Mouse (Mus musculus) Muller cell, postnatal 12 days (primary cell): ENCODE measurements around the gene Rdh12.
"Not testable (repeated sequence)": the region's sequence is repeated elsewhere in the genome, so short reads cannot be mapped to it uniquely, and the experiment has no call there.

ENCODE experiments used
- DNase-seq: peaks from one replicate; pipeline ENCODE4 v3.0.0-alpha.2; 2015; ENCODE audit errors: inconsistent ontology term

Gene Rdh12

GRCm38 (mm10) chr12:79208703-79209464 is at the start of gene Rdh12:
Gene Rdh12, plus strand, starts transcription at chr12:79208914.
- peak; percentile 48 for DNase-seq

GRCm38 (mm10) chr12:79162876-79163275 is 45.8 kb upstream of the Rdh12 start:
- DNase-seq, result no peak

DNA sequence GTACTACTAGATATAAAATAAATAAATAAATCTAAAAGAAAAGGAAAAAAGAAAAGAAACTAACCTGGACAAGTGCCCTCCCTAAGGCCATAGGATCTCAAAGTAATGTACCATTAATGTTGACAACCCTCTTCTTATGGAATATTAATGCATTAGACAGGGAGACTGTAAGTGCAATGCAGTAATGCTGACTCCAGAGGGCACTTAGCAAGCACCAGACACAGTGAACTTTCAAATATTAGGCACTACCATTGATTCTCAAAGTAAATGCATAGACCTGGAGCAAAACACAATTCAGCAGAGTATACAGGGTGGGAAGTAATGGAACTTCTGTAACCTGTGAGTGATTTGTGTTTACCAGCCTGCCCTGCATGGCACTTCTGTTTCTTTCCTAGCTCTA is 39.5 kb upstream of the Rdh12 start:
- no peak for DNase-seq

DNA sequence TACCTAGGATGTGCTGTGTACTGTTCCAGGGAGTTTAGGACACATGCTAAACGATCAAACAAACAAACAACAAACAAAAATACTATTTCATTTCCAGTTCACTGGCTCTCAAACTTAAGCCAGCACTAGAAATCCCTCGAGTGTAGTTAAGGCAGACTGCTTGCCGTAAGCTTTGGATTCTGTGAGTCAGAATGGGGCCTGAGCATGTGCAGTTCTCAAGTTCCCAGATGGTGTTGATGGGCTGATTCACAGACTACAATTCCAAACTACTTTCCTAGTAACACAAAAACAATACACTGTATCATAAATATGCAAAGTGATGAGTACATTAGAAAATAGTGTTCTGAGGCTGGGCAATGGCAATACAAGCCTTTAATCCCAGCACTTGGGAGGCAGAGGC is 38.3 kb upstream of the Rdh12 start:
- no peak for DNase-seq

DNA sequence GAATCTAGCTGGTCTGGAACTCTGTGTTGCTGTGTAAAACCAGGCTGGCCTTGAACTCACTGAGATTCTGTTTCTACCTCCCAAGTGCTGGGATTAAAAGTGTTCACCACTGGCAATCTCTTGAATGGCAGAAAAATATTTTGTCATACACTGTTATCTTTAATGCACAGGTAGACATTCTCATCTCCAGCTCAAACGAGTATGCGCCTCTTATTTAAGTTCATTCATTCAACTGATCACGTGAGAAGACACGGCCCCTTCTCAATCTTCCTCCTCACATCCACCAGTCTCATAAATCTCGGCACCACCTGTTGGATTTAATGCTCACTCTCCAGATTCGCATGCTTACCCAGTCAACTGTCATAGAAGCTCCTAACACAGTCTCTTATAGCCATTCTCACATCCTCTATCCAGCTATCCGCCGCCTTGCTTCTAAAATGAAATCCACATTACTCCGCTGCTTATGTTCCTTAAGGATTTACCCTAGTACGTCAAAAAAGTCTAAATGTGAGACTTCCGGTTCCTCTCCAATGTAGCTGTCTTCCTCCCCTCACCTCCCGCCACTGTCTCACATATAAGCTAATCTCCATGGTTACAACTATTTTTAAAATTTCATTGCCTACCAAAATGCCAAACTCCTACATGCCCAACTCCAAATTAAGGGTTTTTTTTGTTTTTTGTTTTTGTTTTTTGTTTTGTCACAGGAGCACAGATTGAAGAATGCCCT is 37.3 kb upstream of the Rdh12 start:
- DNase-seq, result no peak

GRCm38 (mm10) chr12:79172019-79172941 is 36.4 kb upstream of the Rdh12 start, which contains the start of gene Vti1b:
Gene Vti1b, minus strand, starts transcription at chr12:79172667.
- DNase-seq, result peak; percentile 95

DNA sequence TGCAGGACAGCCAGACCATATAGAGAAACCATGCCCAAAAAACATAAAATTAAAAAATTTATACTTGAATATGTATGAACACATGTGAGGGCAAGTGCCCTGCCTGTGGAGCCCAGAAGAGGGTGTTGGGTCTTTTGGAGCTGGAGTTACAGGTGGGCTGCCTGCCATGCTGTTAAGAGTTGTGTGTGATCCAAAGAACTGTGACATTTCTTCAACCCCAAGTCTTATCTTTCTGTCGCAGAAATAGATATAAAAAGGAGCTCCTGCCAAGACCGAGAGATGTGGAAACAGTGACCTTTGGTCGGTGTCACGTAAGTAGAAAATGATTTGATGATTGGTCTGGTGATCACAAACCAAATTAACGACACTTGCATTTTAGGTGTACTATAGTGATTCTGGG is 35.0 kb upstream of the Rdh12 start:
- no peak for DNase-seq

GRCm38 (mm10) chr12:79175998-79176397 is 32.7 kb upstream of the Rdh12 start:
- DNase-seq, result no peak

DNA sequence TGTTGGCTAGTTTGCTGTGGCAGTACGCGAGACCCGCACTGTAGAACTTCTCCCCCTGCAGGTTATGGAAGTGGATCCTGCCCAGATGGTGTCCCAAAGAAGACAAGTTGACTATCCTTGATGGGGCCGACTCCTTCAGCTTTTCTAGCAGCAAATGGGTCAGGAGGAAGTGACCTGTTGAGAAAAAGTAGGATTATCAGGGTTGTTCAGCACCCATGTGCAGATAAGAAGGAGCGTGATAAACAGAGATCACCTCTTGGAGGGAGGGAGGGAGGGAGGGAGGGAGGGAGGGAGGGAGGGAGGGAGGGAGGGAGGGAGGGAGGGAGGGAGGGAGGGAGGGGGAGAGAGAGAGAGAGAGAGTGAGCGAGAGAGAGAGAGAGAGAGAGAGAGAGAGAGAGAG is 23.6 kb upstream of the Rdh12 start:
- DNase-seq, result not testable (repeated sequence)

- DNase-seq, result peak; percentile 66
Observed at GRCm38 (mm10) chr12:79190931-79191673, 17.6 kb upstream of the Rdh12 start.

- peak; percentile 79 for DNase-seq
Observed at GRCm38 (mm10) chr12:79191701-79192100, 17.0 kb upstream of the Rdh12 start.

DNA sequence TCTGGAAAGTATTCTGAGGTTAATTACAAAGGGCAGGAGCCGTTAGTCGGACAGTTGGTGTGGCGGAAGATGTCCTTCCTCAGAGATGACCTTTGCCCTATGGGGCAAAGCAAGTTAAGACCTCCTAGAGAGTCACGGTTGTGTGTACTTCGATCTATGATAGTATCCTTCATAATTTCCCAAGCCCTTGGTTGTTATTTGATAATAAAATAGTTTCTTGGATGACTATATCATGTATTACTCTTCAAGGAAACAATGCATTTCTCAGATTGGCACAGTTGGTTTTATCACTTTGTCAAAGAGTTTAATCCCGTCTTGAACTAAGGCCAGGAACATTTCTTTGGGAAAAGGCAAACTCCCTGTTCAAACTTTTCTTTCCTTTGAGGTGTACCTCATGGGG is 16.5 kb upstream of the Rdh12 start, which contains the start of gene Rdh11:
Rdh11 (minus strand) TSS at position 101 of the 400 bp plus-strand sequence.
- no peak for DNase-seq

DNA sequence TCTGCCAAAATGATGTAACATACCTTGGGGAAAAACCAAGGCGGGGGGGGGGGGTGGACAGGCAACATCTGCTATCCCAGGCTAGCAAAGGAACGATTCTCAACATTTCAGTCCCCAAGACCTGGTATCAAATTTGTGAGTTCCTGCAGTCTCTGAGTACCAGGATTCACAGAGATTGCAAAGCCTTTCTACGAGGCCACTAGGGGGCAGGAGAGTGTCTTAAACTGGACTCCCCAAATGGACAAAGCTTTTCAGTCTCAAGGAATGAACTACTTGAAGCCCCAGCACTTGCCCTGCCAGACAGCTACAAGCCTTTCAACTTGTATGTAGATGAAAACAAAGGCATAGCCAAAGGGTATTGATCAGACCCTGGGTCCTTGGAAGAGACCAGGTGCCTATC is 15.3 kb upstream of the Rdh12 start:
- peak; percentile 49 for DNase-seq

GRCm38 (mm10) chr12:79197105-79197504 is 11.6 kb upstream of the Rdh12 start:
- no peak for DNase-seq

DNA sequence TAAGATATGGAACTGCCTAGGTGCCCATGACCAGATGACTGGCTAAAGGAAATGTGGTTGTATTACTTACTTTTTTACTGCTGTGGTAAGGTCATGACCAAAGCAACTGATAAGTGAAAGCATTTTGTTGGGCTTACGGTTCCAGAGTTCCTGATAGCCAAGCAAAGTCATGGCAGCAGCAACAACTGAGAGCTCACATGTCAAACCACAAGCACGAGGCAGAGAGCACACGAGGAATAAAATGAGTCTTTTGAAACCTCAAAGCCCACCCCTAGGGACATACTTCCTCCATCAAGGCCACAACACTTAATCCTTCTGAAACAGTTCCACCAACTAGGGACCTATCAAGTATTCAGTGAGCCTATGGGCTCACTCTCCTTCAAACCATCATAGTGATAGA is 6.8 kb upstream of the Rdh12 start:
- DNase-seq, result no peak

DNA sequence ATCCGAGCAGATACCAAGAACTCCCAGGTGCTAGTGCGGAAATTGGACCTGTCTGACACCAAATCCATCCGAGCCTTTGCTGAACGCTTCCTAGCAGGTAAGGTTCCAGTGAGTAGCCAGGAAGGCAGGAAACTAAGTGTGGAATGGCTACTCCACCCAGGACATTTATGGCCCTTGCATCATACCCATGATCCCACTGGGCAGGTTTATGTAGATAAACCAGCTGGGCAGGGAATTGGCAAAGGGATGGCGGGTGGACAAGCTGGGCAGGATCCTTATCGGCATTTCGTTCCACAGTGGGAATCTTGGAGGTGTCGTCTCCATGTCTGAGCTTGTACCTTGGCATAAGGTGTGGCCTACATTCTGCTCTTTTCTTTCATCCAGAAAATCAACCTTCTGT is 2.7 kb downstream of the Rdh12 start:
- no peak for DNase-seq

DNA sequence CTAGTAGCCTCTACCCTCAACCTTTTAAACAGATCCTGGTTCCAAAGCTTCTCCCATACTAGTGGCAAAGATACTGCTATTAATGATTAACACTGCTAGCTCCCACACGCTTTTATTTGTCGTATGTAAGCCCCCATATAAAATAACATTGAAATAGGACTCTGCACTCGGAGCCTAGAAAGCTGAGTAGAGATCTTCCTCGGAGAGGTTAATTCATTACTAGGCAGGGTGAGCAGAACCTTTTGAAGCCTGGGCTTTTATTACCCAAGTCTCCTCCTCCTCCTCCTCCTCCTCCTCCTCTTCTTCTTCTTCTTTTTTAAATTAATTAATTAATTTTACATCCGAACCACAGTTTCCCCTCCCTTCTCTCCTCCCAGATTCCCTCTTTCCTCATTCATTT is 8.8 kb downstream of the Rdh12 start:
- no peak for DNase-seq

GRCm38 (mm10) chr12:79235485-79236080 is 26.9 kb downstream of the Rdh12 start:
- peak; percentile 64 for DNase-seq

GRCm38 (mm10) chr12:79241985-79242384 is 33.3 kb downstream of the Rdh12 start:
- DNase-seq, result no peak

DNA sequence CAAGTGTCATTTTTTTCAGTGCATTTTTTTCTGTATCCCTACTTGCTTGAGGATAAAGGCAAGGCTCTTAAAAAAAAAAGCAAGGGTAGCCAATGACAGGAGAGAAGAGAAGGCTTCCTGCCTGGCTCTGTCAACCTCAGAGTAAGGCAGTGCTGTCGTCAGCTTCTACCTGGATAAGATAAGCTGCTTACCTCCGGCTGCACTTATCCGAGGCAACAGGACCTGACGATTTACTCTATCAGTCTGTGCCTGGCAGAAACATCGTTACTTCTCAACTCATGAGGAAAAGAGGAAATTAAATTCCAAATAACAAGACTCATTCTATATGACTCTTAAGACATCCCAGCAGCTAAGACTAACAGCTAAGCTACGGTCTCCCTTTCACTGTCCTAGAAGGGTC is 34.2 kb downstream of the Rdh12 start:
- no peak for DNase-seq

DNA sequence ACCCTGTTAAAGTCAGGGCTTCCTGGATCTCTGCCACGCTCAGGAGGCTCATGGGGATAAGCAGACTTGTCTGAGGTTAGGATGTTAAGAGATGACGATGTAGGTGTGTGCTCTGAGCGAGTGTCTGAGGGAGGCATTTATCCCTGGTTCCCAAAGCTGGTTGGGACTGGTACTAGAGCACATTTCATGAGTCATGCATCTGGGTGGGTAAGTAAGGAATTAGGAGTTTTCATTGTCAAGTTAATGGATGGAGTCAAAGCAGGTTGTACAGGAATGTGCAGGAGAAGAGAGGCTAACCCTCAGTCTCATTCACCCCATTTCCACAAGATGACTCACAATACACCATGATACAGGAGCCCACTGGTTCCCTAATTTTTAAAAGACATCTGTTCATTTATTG is 39.4 kb downstream of the Rdh12 start:
- DNase-seq, result no peak
